Mouse (Mus musculus) liver, embryonic 14.5 days (tissue): ENCODE results near the gene Npc2.

Source experiments
- CTCF ChIP-seq: IDR thresholded peaks from 2 replicates; pipeline ENCODE4 v1.5.1; 2016; ENCODE audit warnings: antibody characterized with exemption, low read depth, control low read depth
- EP300 ChIP-seq: IDR thresholded peaks from 2 replicates; pipeline ENCODE4 v1.6.1; 2016; ENCODE audit warnings: antibody characterized with exemption, low read depth

DNA sequence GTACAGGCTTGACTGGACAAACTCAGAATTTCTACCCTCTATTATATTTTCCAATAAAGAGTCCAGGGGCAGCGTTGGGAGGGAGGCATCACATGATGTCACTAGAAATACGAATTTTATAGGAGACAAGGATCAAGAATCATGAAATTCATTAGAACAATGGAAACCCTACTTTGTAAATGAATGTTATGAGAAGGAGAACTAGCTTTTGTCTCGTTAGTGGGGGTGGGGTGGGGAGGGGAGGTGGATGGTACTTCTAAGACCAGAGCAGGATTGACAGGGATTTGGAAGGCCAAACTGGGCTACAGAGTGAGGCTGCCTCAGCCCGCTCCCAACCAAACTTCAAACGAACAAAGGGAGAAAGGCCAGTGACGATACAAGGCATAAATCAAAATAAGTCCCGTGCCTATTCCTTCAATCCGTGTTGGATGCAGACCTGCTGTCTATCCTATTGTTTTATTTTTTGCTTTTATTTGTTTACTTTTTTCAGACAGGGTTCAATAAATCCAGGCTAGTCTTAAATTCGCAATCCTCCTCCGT is 901 bp downstream of the Npc2 start:
- TF ChIP-seq CTCF (no peak), EP300 (no peak)
